Mouse (Mus musculus) liver, adult 2 months (tissue): ENCODE results near the gene Lin52.

Source experiments
- CTCF ChIP-seq: fragments of 200-500 bp; IDR thresholded peaks from 2 replicates; pipeline ENCODE4 v1.5.1; 2011; ENCODE audit warnings: low read depth, low read length, control low read depth
- POLR2A ChIP-seq: fragments of 200-500 bp; IDR thresholded peaks from 2 replicates; pipeline ENCODE4 v1.6.1; 2011; ENCODE audit warnings: low read length, control low read depth; ENCODE audit not compliant: insufficient read depth; ENCODE audit errors: extremely low read depth

DNA sequence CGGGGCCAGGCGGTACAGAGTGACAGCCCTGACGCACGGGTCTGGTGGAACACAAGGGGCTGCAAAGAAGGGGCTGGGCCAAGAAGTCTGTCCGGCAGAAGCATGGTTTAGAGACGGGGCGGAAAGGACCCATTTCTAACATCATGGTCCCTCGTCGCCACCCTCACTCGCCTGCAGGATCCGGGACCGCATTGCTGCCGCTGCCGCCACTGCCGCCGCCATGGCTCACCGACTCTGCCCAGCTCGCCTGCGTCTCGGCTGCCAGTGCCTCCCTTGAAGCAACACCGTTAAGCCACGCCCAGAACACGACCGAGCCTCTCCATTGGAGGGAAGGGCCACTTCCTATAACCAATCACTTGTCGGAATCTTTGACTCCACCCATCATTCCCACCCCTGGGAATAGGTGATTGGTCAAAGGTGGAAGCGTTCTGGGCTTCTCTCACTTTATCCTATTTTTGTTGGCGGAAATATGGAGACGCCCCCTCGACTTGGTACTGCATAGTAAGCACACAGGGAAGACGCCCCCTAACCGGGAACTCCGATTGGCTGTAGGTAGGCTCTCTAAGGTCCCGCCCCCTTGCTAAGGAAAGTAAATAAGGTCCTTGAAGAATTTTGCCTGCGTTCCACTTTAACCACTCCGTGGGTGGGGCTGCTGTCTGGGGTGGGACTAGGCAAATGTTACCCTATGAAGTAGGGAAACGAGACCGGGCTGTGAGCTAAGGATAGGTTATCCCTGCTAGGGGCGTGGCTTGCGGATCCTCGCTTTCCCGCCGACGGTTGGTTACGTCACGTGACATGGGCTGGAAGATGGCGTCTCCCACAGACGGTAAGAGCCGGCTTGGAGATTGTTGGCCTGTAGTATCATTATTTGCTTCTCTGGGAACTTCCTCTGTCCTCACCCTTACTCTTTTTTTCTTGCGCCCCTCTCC is at the start of gene Lin52, which contains the start of gene Aldh6a1:
- TF ChIP-seq CTCF (no peak), POLR2A (peak; percentile 99)
